23 mouse cellular contexts compared by ENCODE assay signal in genomic region chr13:54821931-54822330, GRCm38 (mm10). TPM values are rescaled to one million over a fixed set of nuclear protein-coding genes. Genes with fewer than 3 reads are reported as not detected.
"Had no signal": no experiment of that assay in that cellular context is flagged by ENCODE, and none has a peak within 500 bp of the region (broad histone marks: within the 10 kb centered on the region; RNA-seq: fewer than 3 reads in every experiment).

No protein-coding gene starts in this region.

- DNase-seq: retina, postnatal 1 day; right cerebral cortex, adult 18-20 months; right cerebral cortex, postnatal 14 days; right cerebral cortex, postnatal 25 days; right cerebral cortex, postnatal 4 days; spleen, adult 18-20 months; thymus, adult 18-20 months; thymus, adult 2 months; thymus, postnatal 14 days; thymus, postnatal 25 days; thymus, postnatal 36 days; thymus, postnatal 4 days had no signal

- H3K9me3 ChIP-seq: neural tube, embryonic 13.5 days; neural tube, embryonic 15.5 days; stomach, embryonic 15.5 days had no signal

- H3K36me3 ChIP-seq: neural tube, embryonic 13.5 days; neural tube, embryonic 15.5 days; stomach, embryonic 15.5 days had no signal

- H3K9ac ChIP-seq: neural tube, embryonic 13.5 days; neural tube, embryonic 15.5 days; stomach, embryonic 15.5 days had no signal

- H3K27me3 ChIP-seq: neural tube, embryonic 15.5 days; stomach, embryonic 15.5 days had no signal

- H3K4me3 ChIP-seq: neural tube, embryonic 13.5 days; neural tube, embryonic 15.5 days; stomach, embryonic 15.5 days had no signal

- H3K27ac ChIP-seq: neural tube, embryonic 13.5 days; neural tube, embryonic 15.5 days; stomach, embryonic 15.5 days; stomach, postnatal 0 days had no signal

RNA-seq across cellular contexts. Expression of gene Eif4e1b, which starts 38.1 kb away (rescaled TPM):
- total RNA-seq: neutrophil, adult 5-6 weeks had no signal
- polyA plus RNA-seq: neural tube, embryonic 13.5 days; neural tube, embryonic 14.5 days; neural tube, embryonic 15.5 days; small intestine, adult 2 months; spleen, adult 2 months; stomach, embryonic 14.5 days; stomach, embryonic 15.5 days; stomach, embryonic 16.5 days; stomach, postnatal 0 days; thymus, adult 2 months; thymus, postnatal 0 days had no signal

RNA-seq across cellular contexts. Expression of gene Sncb, which starts 55.5 kb away (rescaled TPM):
- total RNA-seq: neutrophil, adult 5-6 weeks had no signal
- polyA plus RNA-seq: thymus, postnatal 0 days had no signal
